Mouse (Mus musculus): ENCODE measurements around the gene Pou2f3. TPM values are rescaled to one million over a fixed set of nuclear protein-coding genes. Genes with fewer than 3 reads are reported as not detected.

Gene Pou2f3
- polyA plus RNA-seq, 1 experiment from 2014 or later = 0.10 TPM

GRCm38 (mm10) chr9:43200212-43200611, 10.0 kb downstream of the Pou2f3 start:
- H3K36me3 ChIP-seq = no peaks in the 10 kb centered on the region
- H3K27me3 ChIP-seq (ENCODE audit: insufficient read depth, poor library complexity, severe bottlenecking) = peaks cover 71% of the 10 kb centered on the region
- H3K4me1 ChIP-seq = peaks cover 14% of the 10 kb centered on the region
- WGBS = 3% methylated on average over 5 of the region's 5 CpGs
- no peak for DNase-seq (ENCODE audit: low spot score)
- no peak overlapping the region for H3K27ac ChIP-seq
- no peaks in the 10 kb centered on the region for H3K9me3 ChIP-seq
- peak overlapping the region; percentile 15; the same call in 1 of the 2 replicates for H3K4me3 ChIP-seq

GRCm38 (mm10) chr9:43194001-43194400, 16.2 kb downstream of the Pou2f3 start:
- H3K27me3 ChIP-seq (ENCODE audit: insufficient read depth, poor library complexity, severe bottlenecking) = peaks cover 53% of the 10 kb centered on the region
- no peaks in the 10 kb centered on the region for H3K9me3 ChIP-seq
- no peak overlapping the region for H3K4me3 ChIP-seq
- no peak for DNase-seq (ENCODE audit: low spot score)
- H3K4me1 ChIP-seq = peaks cover 3% of the 10 kb centered on the region; the same call in 1 of the 2 replicates
- WGBS = 16% methylated on average over 9 of the region's 9 CpGs
- no peaks in the 10 kb centered on the region for H3K36me3 ChIP-seq
- no peak overlapping the region for H3K27ac ChIP-seq

- H3K27me3 ChIP-seq (ENCODE audit: insufficient read depth, poor library complexity, severe bottlenecking) = peaks cover 54% of the 10 kb centered on the region
- H3K36me3 ChIP-seq = no peaks in the 10 kb centered on the region
- H3K4me3 ChIP-seq = no peak overlapping the region
- H3K27ac ChIP-seq = no peak overlapping the region
- no peaks in the 10 kb centered on the region for H3K9me3 ChIP-seq
- no peak for DNase-seq (ENCODE audit: low spot score)
- 57% methylated on average over 4 of the region's 4 CpGs for WGBS
- peaks cover 3% of the 10 kb centered on the region; the same call in 1 of the 2 replicates for H3K4me1 ChIP-seq
These were observed 18.6 kb downstream of the Pou2f3 start for GRCm38 (mm10) chr9:43191561-43191960.

GRCm38 (mm10) chr9:43189021-43189356, 21.2 kb downstream of the Pou2f3 start:
- no peak overlapping the region for H3K27ac ChIP-seq
- WGBS = 49% methylated on average over 3 of the region's 3 CpGs
- H3K27me3 ChIP-seq (ENCODE audit: insufficient read depth, poor library complexity, severe bottlenecking) = peaks cover 45% of the 10 kb centered on the region
- no peaks in the 10 kb centered on the region for H3K36me3 ChIP-seq
- H3K9me3 ChIP-seq = no peaks in the 10 kb centered on the region
- H3K4me1 ChIP-seq = peaks cover 2% of the 10 kb centered on the region; the same call in 1 of the 2 replicates
- H3K4me3 ChIP-seq = no peak overlapping the region
- no peak for DNase-seq (ENCODE audit: low spot score)

GRCm38 (mm10) chr9:43188309-43189020, 21.7 kb downstream of the Pou2f3 start:
- WGBS = 61% methylated on average over 12 of the region's 12 CpGs
- DNase-seq (ENCODE audit: low spot score) = no peak

GRCm38 (mm10) chr9:43179614-43180013, 30.6 kb downstream of the Pou2f3 start:
- no peaks in the 10 kb centered on the region for H3K36me3 ChIP-seq
- no peaks in the 10 kb centered on the region for H3K27me3 ChIP-seq (ENCODE audit: insufficient read depth, poor library complexity, severe bottlenecking)
- WGBS = 34% methylated on average over 5 of the region's 5 CpGs
- H3K27ac ChIP-seq = peak overlapping the region; percentile 60; the same call in 1 of the 2 replicates
- no peak for DNase-seq (ENCODE audit: low spot score)
- H3K4me1 ChIP-seq = peaks cover 11% of the 10 kb centered on the region
- H3K9me3 ChIP-seq = no peaks in the 10 kb centered on the region
- no peak overlapping the region for H3K4me3 ChIP-seq

More at GRCm38 (mm10) chr9:43188309-43189020, 21.7 kb downstream of the Pou2f3 start:
- no peaks in the 10 kb centered on the region for H3K36me3 ChIP-seq
- H3K9me3 ChIP-seq = no peaks in the 10 kb centered on the region
- H3K27ac ChIP-seq = no peak overlapping the region
- no peak overlapping the region for H3K4me3 ChIP-seq
- peaks cover 39% of the 10 kb centered on the region for H3K27me3 ChIP-seq (ENCODE audit: insufficient read depth, poor library complexity, severe bottlenecking)
- no peaks in the 10 kb centered on the region for H3K4me1 ChIP-seq

- no peak for DNase-seq (ENCODE audit: low spot score)
- Histone ChIP-seq H3K4me3 (no peak overlapping the region), H3K27ac (no peak overlapping the region), H3K4me1 (peaks cover 11% of the 10 kb centered on the region), H3K36me3 (no peaks in the 10 kb centered on the region), H3K9me3 (no peaks in the 10 kb centered on the region), H3K27me3 (ENCODE audit: insufficient read depth, poor library complexity, severe bottlenecking) (0 out of 2 replicates have a peak, but pooled peaks cover 3% of the 10 kb centered on the region)
- WGBS = 61% methylated on average over 7 of the region's 7 CpGs
These were observed 32.0 kb downstream of the Pou2f3 start for GRCm38 (mm10) chr9:43178172-43178571.

GRCm38 (mm10) chr9:43167081-43167480, 43.1 kb downstream of the Pou2f3 start:
- H3K27me3 ChIP-seq (ENCODE audit: insufficient read depth, poor library complexity, severe bottlenecking) = peaks cover 25% of the 10 kb centered on the region; the same call in 1 of the 2 replicates
- no peak overlapping the region for H3K27ac ChIP-seq
- no peaks in the 10 kb centered on the region for H3K9me3 ChIP-seq
- WGBS = 77% methylated on average over 8 of the region's 8 CpGs
- no peaks in the 10 kb centered on the region for H3K36me3 ChIP-seq
- no peaks in the 10 kb centered on the region for H3K4me1 ChIP-seq
- no peak overlapping the region for H3K4me3 ChIP-seq
- DNase-seq (ENCODE audit: low spot score) = no peak

GRCm38 (mm10) chr9:43166346-43166745, 43.8 kb downstream of the Pou2f3 start:
- H3K27me3 ChIP-seq (ENCODE audit: insufficient read depth, poor library complexity, severe bottlenecking) = peaks cover 18% of the 10 kb centered on the region; the same call in 1 of the 2 replicates
- no peak overlapping the region for H3K4me3 ChIP-seq
- no peak overlapping the region for H3K27ac ChIP-seq
- H3K36me3 ChIP-seq = no peaks in the 10 kb centered on the region
- DNase-seq (ENCODE audit: low spot score) = no peak
- H3K4me1 ChIP-seq = no peaks in the 10 kb centered on the region
- H3K9me3 ChIP-seq = no peaks in the 10 kb centered on the region
- 76% methylated on average over 6 of the region's 6 CpGs for WGBS

- Histone ChIP-seq H3K36me3 (no peaks in the 10 kb centered on the region), H3K9me3 (no peaks in the 10 kb centered on the region), H3K4me3 (no peak overlapping the region), H3K4me1 (no peaks in the 10 kb centered on the region), H3K27me3 (ENCODE audit: insufficient read depth, poor library complexity, severe bottlenecking) (peaks cover 17% of the 10 kb centered on the region), H3K27ac (no peak overlapping the region)
- DNase-seq (ENCODE audit: low spot score) = no peak
- WGBS = 63% methylated on average over 6 of the region's 6 CpGs
These were observed 54.2 kb downstream of the Pou2f3 start for GRCm38 (mm10) chr9:43155960-43156359.

- WGBS = 80% methylated on average over 6 of the region's 6 CpGs
- Histone ChIP-seq H3K4me3 (no peak overlapping the region), H3K27me3 (ENCODE audit: insufficient read depth, poor library complexity, severe bottlenecking) (peaks cover 15% of the 10 kb centered on the region)
These were observed 58.4 kb downstream of the Pou2f3 start for GRCm38 (mm10) chr9:43151779-43152178.

GRCm38 (mm10) chr9:43150957-43151356, 59.2 kb downstream of the Pou2f3 start:
- H3K4me3 ChIP-seq = no peak overlapping the region
- WGBS = 54% methylated on average over 9 of the region's 9 CpGs
- H3K27ac ChIP-seq = no peak overlapping the region
- no peaks in the 10 kb centered on the region for H3K36me3 ChIP-seq
- peaks cover 10% of the 10 kb centered on the region for H3K27me3 ChIP-seq (ENCODE audit: insufficient read depth, poor library complexity, severe bottlenecking)
- no peaks in the 10 kb centered on the region for H3K9me3 ChIP-seq
- no peak for DNase-seq (ENCODE audit: low spot score)
- H3K4me1 ChIP-seq = peaks cover 13% of the 10 kb centered on the region

More at GRCm38 (mm10) chr9:43151779-43152178, 58.4 kb downstream of the Pou2f3 start:
- H3K27ac ChIP-seq = no peak overlapping the region
- peaks cover 13% of the 10 kb centered on the region for H3K4me1 ChIP-seq
- no peaks in the 10 kb centered on the region for H3K36me3 ChIP-seq
- no peaks in the 10 kb centered on the region for H3K9me3 ChIP-seq
- no peak for DNase-seq (ENCODE audit: low spot score)

- Histone ChIP-seq H3K36me3 (no peaks in the 10 kb centered on the region), H3K4me1 (peaks cover 13% of the 10 kb centered on the region), H3K4me3 (peak overlapping the region; percentile 9; the same call in 1 of the 2 replicates), H3K27me3 (ENCODE audit: insufficient read depth, poor library complexity, severe bottlenecking) (peaks cover 10% of the 10 kb centered on the region), H3K27ac (no peak overlapping the region), H3K9me3 (no peaks in the 10 kb centered on the region)
- WGBS = 20% methylated on average over 10 of the region's 10 CpGs
- no peak for DNase-seq (ENCODE audit: low spot score)
These were observed 60.1 kb downstream of the Pou2f3 start for GRCm38 (mm10) chr9:43150075-43150474.

Measured in heart, embryonic 10.5 days (tissue).